Mouse (Mus musculus): ENCODE results near the gene Lcor. TPM values are rescaled to one million over a fixed set of nuclear protein-coding genes. Genes with fewer than 3 reads are reported as not detected.
A peak's percentile ranks its signal among the peaks of the same experiment; 100 is the strongest.

Lcor gene
- total RNA-seq, 4 experiments from 2014 or later, result 12.4 to 15.4 (median 13.2) TPM

GRCm38 (mm10) chr19:41558891-41559486, 76.6 kb downstream of the Lcor start:
- no peak for DNase-seq (ENCODE audit: low spot score in 2 of 2)

GRCm38 (mm10) chr19:41560856-41561255, 78.4 kb downstream of the Lcor start:
- no peak for DNase-seq (ENCODE audit: low spot score in 2 of 2)

DNA sequence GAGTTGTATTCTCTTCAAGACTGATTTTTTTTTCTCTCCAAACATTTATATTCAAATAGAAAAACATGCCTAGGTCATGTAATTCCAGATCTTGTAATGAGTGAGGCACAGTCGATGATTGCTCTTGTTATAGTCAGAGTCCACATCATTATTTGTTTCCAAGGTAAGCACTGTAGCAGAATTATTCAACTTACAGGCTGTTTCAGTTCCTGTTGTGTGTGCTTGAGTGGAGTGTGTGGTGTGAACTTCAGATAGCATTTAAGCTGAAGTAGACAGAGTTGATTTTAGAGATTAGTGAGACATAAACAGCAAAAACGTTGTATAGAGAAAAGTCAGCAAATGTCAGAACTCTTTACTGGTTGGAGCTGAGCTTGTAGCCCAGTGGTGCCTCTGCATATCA, 86.4 kb downstream of the Lcor start:
- DNase-seq (ENCODE audit: low spot score in 2 of 2), result no peak

DNA sequence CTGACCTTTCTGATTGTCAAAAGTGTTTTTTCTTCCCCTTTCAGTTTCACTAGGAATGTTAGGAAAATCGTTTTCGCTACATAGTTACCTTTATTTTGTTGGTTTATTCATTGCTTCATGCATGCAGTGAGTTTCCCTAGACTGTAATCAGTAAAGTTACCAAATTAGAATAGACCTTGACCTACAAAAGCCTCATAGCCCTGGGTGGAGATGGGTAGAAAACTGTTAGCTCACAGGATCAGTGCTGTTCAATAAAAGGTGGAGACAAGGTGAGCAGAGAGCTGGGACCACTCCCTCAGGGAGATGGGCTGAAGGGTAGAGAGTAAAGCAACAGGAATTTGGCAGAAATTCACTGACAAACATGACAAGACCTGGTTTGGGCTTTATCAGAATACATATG, 91.3 kb downstream of the Lcor start:
- no peak for DNase-seq (ENCODE audit: low spot score in 2 of 2)

DNA sequence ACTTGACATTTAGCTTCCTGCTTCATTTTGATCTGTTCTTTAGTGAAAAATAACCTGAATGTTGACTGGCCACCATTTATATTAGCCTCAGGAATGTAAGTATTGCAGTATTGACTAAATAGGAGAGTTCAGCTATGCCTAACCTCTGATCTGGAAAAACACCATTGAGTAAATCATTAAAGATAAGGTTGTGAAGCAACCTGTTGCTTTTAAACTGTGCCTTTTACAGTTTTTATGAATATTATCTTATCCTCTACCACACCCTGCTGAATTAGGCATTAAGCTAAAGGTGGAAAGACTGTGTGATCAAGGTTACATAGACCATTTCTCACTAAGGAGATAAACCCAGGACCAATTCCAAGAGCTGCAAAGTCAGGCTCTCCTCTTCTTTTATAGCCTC, 95.1 kb downstream of the Lcor start:
- DNase-seq (ENCODE audit: low spot score in 2 of 2), result no peak

- no peak for DNase-seq (ENCODE audit: low spot score in 2 of 2)
Measured at GRCm38 (mm10) chr19:41579311-41579920, 97.0 kb downstream of the Lcor start.

DNA sequence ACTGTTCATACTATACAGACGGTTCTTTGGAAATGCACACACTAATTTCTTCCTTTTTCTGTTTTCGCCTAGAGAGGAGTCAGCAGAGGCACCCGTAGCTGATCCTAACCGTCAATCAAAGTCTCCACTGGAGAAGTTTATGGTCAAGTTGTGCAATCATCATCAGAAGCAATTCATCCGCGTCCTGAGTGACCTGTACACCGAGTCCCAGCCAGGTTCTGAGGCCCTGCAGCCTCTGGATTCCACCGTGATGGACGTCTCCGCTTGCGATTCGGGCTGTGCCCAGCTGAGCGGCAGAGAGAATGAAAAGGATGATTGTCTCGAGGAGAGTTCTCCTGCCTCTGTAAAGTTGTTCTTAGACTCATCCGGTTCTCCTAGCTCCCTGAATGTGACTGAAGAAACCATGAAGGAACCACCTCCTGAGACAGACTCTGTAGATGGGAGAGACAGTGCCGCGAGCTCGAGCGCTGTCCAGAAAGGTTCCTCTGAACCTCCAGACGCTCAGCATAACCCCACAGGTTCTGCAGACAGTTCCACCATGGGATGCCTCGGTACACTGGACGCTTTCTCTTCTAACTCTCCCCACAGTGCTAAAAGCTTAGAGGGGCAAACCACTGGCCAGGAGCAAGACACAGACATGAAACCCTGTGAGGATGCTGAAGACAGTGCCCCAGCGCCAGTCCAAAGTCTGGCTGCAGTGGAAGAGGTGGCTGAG, 99.4 kb downstream of the Lcor start, which contains the start of gene Gm340:
Gene Gm340, plus strand, starts transcription at position 665 of the 715 bp plus-strand sequence.
- DNase-seq (ENCODE audit: low spot score in 2 of 2), result no peak

- no peak for DNase-seq (ENCODE audit: low spot score in 2 of 2)
Measured at GRCm38 (mm10) chr19:41582918-41583514, 100.6 kb downstream of the Lcor start.

GRCm38 (mm10) chr19:41586752-41587151, 104.3 kb downstream of the Lcor start:
- DNase-seq (ENCODE audit: low spot score in 2 of 2), result no peak

GRCm38 (mm10) chr19:41587431-41588222, 105.2 kb downstream of the Lcor start:
- no peak for DNase-seq (ENCODE audit: low spot score in 2 of 2)

GRCm38 (mm10) chr19:41589026-41589425, 106.6 kb downstream of the Lcor start:
- DNase-seq (ENCODE audit: low spot score in 2 of 2), result no peak

DNA sequence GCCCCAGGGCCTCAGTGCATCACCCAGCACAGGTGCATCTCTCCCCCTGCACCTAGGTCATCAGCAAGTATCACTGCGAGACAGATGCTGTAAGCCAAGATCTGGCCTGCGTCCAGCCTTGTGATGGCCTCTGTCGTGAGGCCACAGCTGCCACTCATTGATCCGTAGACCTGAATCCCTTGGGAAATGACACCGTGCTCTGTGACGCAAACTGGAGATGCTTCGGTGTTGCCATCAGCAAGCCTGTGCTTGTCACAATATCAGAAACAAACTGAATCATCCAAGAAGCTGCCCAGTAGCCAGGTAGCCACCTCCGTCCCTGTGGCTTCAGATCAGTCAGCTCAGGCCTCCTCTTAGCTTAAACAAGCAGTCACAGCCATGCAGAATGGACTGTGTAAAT, 107.2 kb downstream of the Lcor start:
- no peak for DNase-seq (ENCODE audit: low spot score in 2 of 2)

DNA sequence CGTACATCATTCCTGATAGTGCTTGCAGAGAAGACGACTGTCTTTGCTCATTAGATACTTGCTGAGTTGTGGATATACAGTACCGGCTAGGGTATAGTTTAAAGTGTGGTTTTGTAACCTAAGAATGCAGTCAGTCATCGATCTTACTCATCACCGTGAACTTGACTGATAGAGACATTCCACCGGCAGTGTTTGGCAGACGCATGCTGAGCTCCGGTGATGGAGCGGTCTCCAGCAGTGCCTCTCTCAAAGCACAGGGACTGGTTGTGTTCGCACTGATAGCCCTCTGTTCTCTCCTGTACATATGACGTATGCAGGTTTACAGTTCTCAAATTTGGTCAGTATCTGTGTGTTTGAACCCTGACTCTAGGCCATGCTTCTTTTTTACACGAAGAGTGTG, 109.4 kb downstream of the Lcor start:
- DNase-seq (ENCODE audit: low spot score in 2 of 2), result no peak

GRCm38 (mm10) chr19:41597170-41597894, 114.9 kb downstream of the Lcor start:
- DNase-seq (ENCODE audit: low spot score in 2 of 2), result no peak

DNA sequence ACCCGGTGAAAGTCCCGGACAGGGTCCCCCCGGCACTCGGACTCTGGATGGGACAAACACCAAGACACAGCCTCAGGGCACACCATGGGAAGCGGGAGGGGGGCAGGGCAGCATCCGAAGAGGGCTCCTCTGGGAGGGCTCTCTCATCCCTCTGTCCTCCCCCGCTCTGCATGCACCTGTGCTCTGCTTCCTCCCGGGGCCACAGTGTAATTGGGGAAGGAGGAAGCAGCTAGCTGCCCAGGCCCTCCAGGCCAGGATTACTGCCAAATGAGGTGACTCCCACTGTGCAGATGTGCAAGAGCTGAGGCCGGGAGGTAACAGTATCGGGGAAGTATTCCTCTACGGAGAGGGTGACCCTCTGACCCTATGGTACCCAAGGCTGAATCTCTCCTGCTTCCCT, 118.2 kb downstream of the Lcor start:
- DNase-seq (ENCODE audit: low spot score in 2 of 2), result no peak

GRCm38 (mm10) chr19:41606208-41606987, 124.0 kb downstream of the Lcor start:
- DNase-seq (ENCODE audit: low spot score in 2 of 2), result peak in 1 of 2 experiments; percentile 33

GRCm38 (mm10) chr19:41611683-41612082, 129.2 kb downstream of the Lcor start:
- no peak for DNase-seq (ENCODE audit: low spot score in 2 of 2)

All from gastrocnemius, adult 8-10 months (tissue).